Mouse (Mus musculus) forebrain, embryonic 11.5 days (tissue): Measurements from ENCODE around the gene Gm45062. TPM values are rescaled to one million over a fixed set of nuclear protein-coding genes. Genes with fewer than 3 reads are reported as not detected.

ENCODE experiments used
- ATAC-seq: fragments of 200-750 bp; cut with Nextera tagmentation; replicated peaks from 2 replicates; pipeline ENCODE4 v1.8.0; 2017; ENCODE audit warnings: moderate TSS enrichment; ENCODE audit not compliant: low FRiP score
- DNase-seq: peaks from one replicate; pipeline ENCODE4 v3.0.0-alpha.2; 2017; ENCODE audit warnings: low spot score
- H3K27ac ChIP-seq: fragments of 300-500 bp; sonication (generic); 2 replicates; pipeline ENCODE4 v1.5.1; 2014; ENCODE audit warnings: low read depth, low read length
- H3K27me3 ChIP-seq: fragments of 300-500 bp; sonication (generic); 2 replicates; pipeline ENCODE4 v1.6.1; 2014; ENCODE audit warnings: mild to moderate bottlenecking, low read length, mixed read lengths; ENCODE audit not compliant: control insufficient read depth, insufficient read depth
- H3K36me3 ChIP-seq: fragments of 300-500 bp; sonication (generic); 2 replicates; pipeline ENCODE4 v1.6.1; 2014; ENCODE audit warnings: mild to moderate bottlenecking, low read length, moderate library complexity, mixed read lengths; ENCODE audit not compliant: control insufficient read depth, insufficient read depth
- H3K4me1 ChIP-seq: fragments of 300-500 bp; sonication (generic); replicated peaks from 2 replicates; pipeline ENCODE4 v1.6.1; 2014; ENCODE audit warnings: low read length, mixed read lengths; ENCODE audit not compliant: control insufficient read depth, insufficient read depth
- H3K4me2 ChIP-seq: fragments of 300-500 bp; sonication (generic); 2 replicates; pipeline ENCODE4 v1.6.1; 2014; ENCODE audit warnings: low read depth, mild to moderate bottlenecking, low read length, moderate library complexity, mixed read lengths; ENCODE audit not compliant: severe bottlenecking
- H3K4me3 ChIP-seq: fragments of 300-500 bp; sonication (generic); 2 replicates; pipeline ENCODE4 v1.5.1; 2014; ENCODE audit warnings: low read depth, low read length
- H3K9ac ChIP-seq: fragments of 300-500 bp; sonication (generic); 2 replicates; pipeline ENCODE4 v1.6.1; 2014; ENCODE audit warnings: low read length
- H3K9me3 ChIP-seq: fragments of 300-500 bp; sonication (generic); 2 replicates; pipeline ENCODE4 v1.6.1; 2016; ENCODE audit warnings: low read length, mixed read lengths; ENCODE audit not compliant: control insufficient read depth
- WGBS: fragments of 180-500 bp; shearing (Covaris S2); extraction: QIAGEN DNeasy Blood & Tissue Kit; methylation state at CpG from one replicate; pipeline ENCODE4 v1.1.7; 2014; 5-methylcytosine and 5-hydroxymethylcytosine counted together
- polyA plus RNA-seq: library from polyadenylated mRNA; unstranded; fragments of >200 nt; fragmentation: Nextera tagmentation; extraction: Ambion mirVana; gene quantifications from 2 replicates; pipeline ENCODE4 v1.2.1, GENCODE M21; 2014

Gene Gm45062
- polyA plus RNA-seq, 1 experiment from 2014 or later: 19.1 TPM

GRCm38 (mm10) chr6:8446786-8447185, 187.5 kb downstream of the Gm45062 start:
- Histone ChIP-seq H3K4me3 (no peak overlapping the region), H3K27ac (no peak overlapping the region), H3K36me3 (no peaks in the 10 kb centered on the region), H3K4me1 (no peaks in the 10 kb centered on the region), H3K9ac (no peak overlapping the region), H3K9me3 (no peaks in the 10 kb centered on the region), H3K27me3 (no peaks in the 10 kb centered on the region), H3K4me2 (no peak overlapping the region)
- WGBS: 60% methylated on average over 5 of the region's 5 CpGs
- DNase-seq: no peak
- 0 out of 2 replicates have a peak, but pooled peaks have one; percentile 21 for ATAC-seq

GRCm38 (mm10) chr6:8455599-8455998, 196.3 kb downstream of the Gm45062 start:
- Histone ChIP-seq H3K36me3 (no peaks in the 10 kb centered on the region), H3K9ac (no peak overlapping the region), H3K27ac (no peak overlapping the region), H3K9me3 (no peaks in the 10 kb centered on the region), H3K4me2 (no peak overlapping the region), H3K4me1 (no peaks in the 10 kb centered on the region), H3K27me3 (no peaks in the 10 kb centered on the region), H3K4me3 (no peak overlapping the region)
- ATAC-seq: no peak
- 89% methylated on average over 5 of the region's 5 CpGs for WGBS
- no peak for DNase-seq

- H3K27me3 ChIP-seq: no peaks in the 10 kb centered on the region
- no peak for ATAC-seq
- WGBS: 86% methylated on average over 4 of the region's 4 CpGs
These were observed 199.3 kb downstream of the Gm45062 start for GRCm38 (mm10) chr6:8458596-8458995.

GRCm38 (mm10) chr6:8462447-8462846, 203.2 kb downstream of the Gm45062 start:
- 93% methylated on average over 2 of the region's 2 CpGs for WGBS

More at GRCm38 (mm10) chr6:8458596-8458995, 199.3 kb downstream of the Gm45062 start:
- Histone ChIP-seq H3K4me3 (no peak overlapping the region), H3K36me3 (no peaks in the 10 kb centered on the region), H3K9ac (no peak overlapping the region), H3K27ac (no peak overlapping the region), H3K4me1 (no peaks in the 10 kb centered on the region), H3K4me2 (no peak overlapping the region), H3K9me3 (no peaks in the 10 kb centered on the region)
- no peak for DNase-seq

GRCm38 (mm10) chr6:8465388-8465787, 206.1 kb downstream of the Gm45062 start:
- WGBS: 85% methylated on average over 1 of the region's 1 CpGs
- Histone ChIP-seq H3K27ac (no peak overlapping the region), H3K9me3 (no peaks in the 10 kb centered on the region), H3K36me3 (no peaks in the 10 kb centered on the region), H3K27me3 (no peaks in the 10 kb centered on the region), H3K4me3 (no peak overlapping the region), H3K4me1 (no peaks in the 10 kb centered on the region), H3K4me2 (no peak overlapping the region), H3K9ac (no peak overlapping the region)
- DNase-seq (no peak), ATAC-seq (no peak)

More at GRCm38 (mm10) chr6:8462447-8462846, 203.2 kb downstream of the Gm45062 start:
- H3K27ac ChIP-seq: no peak overlapping the region
- no peak overlapping the region for H3K4me2 ChIP-seq
- no peak overlapping the region for H3K9ac ChIP-seq
- no peaks in the 10 kb centered on the region for H3K9me3 ChIP-seq
- no peak overlapping the region for H3K4me3 ChIP-seq
- H3K4me1 ChIP-seq: no peaks in the 10 kb centered on the region
- H3K27me3 ChIP-seq: no peaks in the 10 kb centered on the region
- ATAC-seq (no peak), DNase-seq (no peak)
- H3K36me3 ChIP-seq: no peaks in the 10 kb centered on the region

- no peak for DNase-seq
- Histone ChIP-seq H3K9me3 (no peaks in the 10 kb centered on the region), H3K9ac (no peak overlapping the region), H3K27me3 (no peaks in the 10 kb centered on the region), H3K4me2 (no peak overlapping the region), H3K27ac (no peak overlapping the region), H3K4me3 (no peak overlapping the region), H3K36me3 (no peaks in the 10 kb centered on the region), H3K4me1 (no peaks in the 10 kb centered on the region)
- WGBS: 87% methylated on average over 5 of the region's 5 CpGs
- ATAC-seq: no peak
These were observed 206.7 kb downstream of the Gm45062 start for GRCm38 (mm10) chr6:8465985-8466384.

- Histone ChIP-seq H3K4me1 (no peaks in the 10 kb centered on the region), H3K4me2 (no peak overlapping the region), H3K27ac (no peak overlapping the region), H3K4me3 (no peak overlapping the region), H3K36me3 (no peaks in the 10 kb centered on the region), H3K27me3 (no peaks in the 10 kb centered on the region), H3K9me3 (no peaks in the 10 kb centered on the region), H3K9ac (no peak overlapping the region)
- DNase-seq (no peak), ATAC-seq (peak; percentile 70)
- WGBS: 24% methylated on average over 10 of the region's 10 CpGs
These were observed 208.6 kb downstream of the Gm45062 start for GRCm38 (mm10) chr6:8467667-8468337.

GRCm38 (mm10) chr6:8469918-8470317, 210.7 kb downstream of the Gm45062 start:
- Histone ChIP-seq H3K9ac (no peak overlapping the region), H3K27me3 (no peaks in the 10 kb centered on the region), H3K4me1 (no peaks in the 10 kb centered on the region), H3K9me3 (no peaks in the 10 kb centered on the region), H3K36me3 (no peaks in the 10 kb centered on the region), H3K4me3 (no peak overlapping the region), H3K4me2 (no peak overlapping the region), H3K27ac (no peak overlapping the region)
- WGBS: 95% methylated on average over 3 of the region's 3 CpGs
- ATAC-seq (no peak), DNase-seq (no peak)

GRCm38 (mm10) chr6:8472125-8472524, 212.9 kb downstream of the Gm45062 start:
- no peaks in the 10 kb centered on the region for H3K36me3 ChIP-seq
- H3K4me2 ChIP-seq: no peak overlapping the region
- H3K27ac ChIP-seq: no peak overlapping the region
- H3K4me1 ChIP-seq: no peaks in the 10 kb centered on the region
- WGBS: 83% methylated on average over 3 of the region's 3 CpGs
- no peak overlapping the region for H3K4me3 ChIP-seq
- DNase-seq (no peak), ATAC-seq (no peak)
- no peak overlapping the region for H3K9ac ChIP-seq
- H3K9me3 ChIP-seq: no peaks in the 10 kb centered on the region
- H3K27me3 ChIP-seq: no peaks in the 10 kb centered on the region
